Mouse (Mus musculus) liver, embryonic 14.5 days (tissue): ENCODE results near the gene Fuom.

Experiments
- CTCF ChIP-seq: IDR thresholded peaks from 2 replicates; pipeline ENCODE4 v1.5.1; 2016; ENCODE audit warnings: antibody characterized with exemption, low read depth, control low read depth
- EP300 ChIP-seq: IDR thresholded peaks from 2 replicates; pipeline ENCODE4 v1.6.1; 2016; ENCODE audit warnings: antibody characterized with exemption, low read depth

GRCm38 (mm10) chr7:140082242-140082678, 20.0 kb downstream of the Fuom start, which contains the start of gene Caly:
- TF ChIP-seq CTCF = peak; percentile 50
- TF ChIP-seq EP300 = no peak
